Mouse (Mus musculus): Measurements from ENCODE around the gene Psmd9. TPM values are rescaled to one million over a fixed set of nuclear protein-coding genes. Genes with fewer than 3 reads are reported as not detected.

The Psmd9 gene
- polyA plus RNA-seq, 1 experiment: 27.1 TPM

- Histone ChIP-seq H3K4me1 (ENCODE audit: control insufficient read depth, insufficient read depth, low read length) (peaks cover 1% of the 10 kb centered on the region; the same call in 1 of the 2 replicates), H3K4me3 (ENCODE audit: insufficient read depth, low read length) (no peak overlapping the region), H3K27ac (ENCODE audit: insufficient read depth, low read length) (no peak overlapping the region)
- TF ChIP-seq POLR2A (IDR thresholded peaks at IDR 0.05; ENCODE audit: extremely low read depth, insufficient read depth, low read length): no peak
- no peak for TF ChIP-seq CTCF (IDR thresholded peaks at IDR 0.05; ENCODE audit: extremely low read depth, insufficient read depth, low read length)
These were observed 108.5 kb downstream of the Psmd9 start for GRCm38 (mm10) chr5:123277704-123278103.

- Histone ChIP-seq H3K27ac (ENCODE audit: insufficient read depth, low read length) (no peak overlapping the region), H3K4me1 (ENCODE audit: control insufficient read depth, insufficient read depth, low read length) (peaks cover 1% of the 10 kb centered on the region; the same call in 1 of the 2 replicates), H3K4me3 (ENCODE audit: insufficient read depth, low read length) (no peak overlapping the region)
- TF ChIP-seq POLR2A (IDR thresholded peaks at IDR 0.05; ENCODE audit: extremely low read depth, insufficient read depth, low read length) (no peak), CTCF (IDR thresholded peaks at IDR 0.05; ENCODE audit: extremely low read depth, insufficient read depth, low read length) (no peak)
These were observed 110.0 kb downstream of the Psmd9 start for GRCm38 (mm10) chr5:123279248-123279647.

GRCm38 (mm10) chr5:123281336-123282136 is 112.3 kb downstream of the Psmd9 start:
- no peak overlapping the region for H3K27ac ChIP-seq (ENCODE audit: insufficient read depth, low read length)
- H3K4me1 ChIP-seq (ENCODE audit: control insufficient read depth, insufficient read depth, low read length): peaks cover 1% of the 10 kb centered on the region; the same call in 1 of the 2 replicates
- H3K4me3 ChIP-seq (ENCODE audit: insufficient read depth, low read length): no peak overlapping the region
- no peak for TF ChIP-seq CTCF (IDR thresholded peaks at IDR 0.05; ENCODE audit: extremely low read depth, insufficient read depth, low read length)
- TF ChIP-seq POLR2A (IDR thresholded peaks at IDR 0.05; ENCODE audit: extremely low read depth, insufficient read depth, low read length): no peak

GRCm38 (mm10) chr5:123285174-123285573 is 116.0 kb downstream of the Psmd9 start:
- TF ChIP-seq CTCF (IDR thresholded peaks at IDR 0.05; ENCODE audit: extremely low read depth, insufficient read depth, low read length) (peak; percentile 71), POLR2A (IDR thresholded peaks at IDR 0.05; ENCODE audit: extremely low read depth, insufficient read depth, low read length) (no peak)
- Histone ChIP-seq H3K27ac (ENCODE audit: insufficient read depth, low read length) (no peak overlapping the region), H3K4me3 (ENCODE audit: insufficient read depth, low read length) (no peak overlapping the region), H3K4me1 (ENCODE audit: control insufficient read depth, insufficient read depth, low read length) (no peaks in the 10 kb centered on the region)

- Histone ChIP-seq H3K4me1 (ENCODE audit: control insufficient read depth, insufficient read depth, low read length) (no peaks in the 10 kb centered on the region), H3K27ac (ENCODE audit: insufficient read depth, low read length) (no peak overlapping the region), H3K4me3 (ENCODE audit: insufficient read depth, low read length) (no peak overlapping the region)
- TF ChIP-seq POLR2A (IDR thresholded peaks at IDR 0.05; ENCODE audit: extremely low read depth, insufficient read depth, low read length): no peak
- 0 out of 2 replicates have a peak, but pooled peaks have one; percentile 11 for TF ChIP-seq CTCF (IDR thresholded peaks at IDR 0.05; ENCODE audit: extremely low read depth, insufficient read depth, low read length)
These were observed 118.9 kb downstream of the Psmd9 start for GRCm38 (mm10) chr5:123288079-123288478.

- Histone ChIP-seq H3K4me3 (ENCODE audit: insufficient read depth, low read length) (no peak overlapping the region), H3K4me1 (ENCODE audit: control insufficient read depth, insufficient read depth, low read length) (no peaks in the 10 kb centered on the region), H3K27ac (ENCODE audit: insufficient read depth, low read length) (no peak overlapping the region)
- TF ChIP-seq CTCF (IDR thresholded peaks at IDR 0.05; ENCODE audit: extremely low read depth, insufficient read depth, low read length): no peak
- no peak for TF ChIP-seq POLR2A (IDR thresholded peaks at IDR 0.05; ENCODE audit: extremely low read depth, insufficient read depth, low read length)
These were observed 125.4 kb downstream of the Psmd9 start for GRCm38 (mm10) chr5:123294653-123295052.

- no peaks in the 10 kb centered on the region for H3K4me1 ChIP-seq (ENCODE audit: control insufficient read depth, insufficient read depth, low read length)
- no peak overlapping the region for H3K27ac ChIP-seq (ENCODE audit: insufficient read depth, low read length)
- TF ChIP-seq CTCF (IDR thresholded peaks at IDR 0.05; ENCODE audit: extremely low read depth, insufficient read depth, low read length): peak; percentile 33
- TF ChIP-seq POLR2A (IDR thresholded peaks at IDR 0.05; ENCODE audit: extremely low read depth, insufficient read depth, low read length): no peak
- H3K4me3 ChIP-seq (ENCODE audit: insufficient read depth, low read length): no peak overlapping the region
These were observed 127.1 kb downstream of the Psmd9 start for GRCm38 (mm10) chr5:123296224-123296806.

GRCm38 (mm10) chr5:123296972-123297754 is 128.0 kb downstream of the Psmd9 start:
- Histone ChIP-seq H3K4me1 (ENCODE audit: control insufficient read depth, insufficient read depth, low read length) (no peaks in the 10 kb centered on the region), H3K4me3 (ENCODE audit: insufficient read depth, low read length) (no peak overlapping the region), H3K27ac (ENCODE audit: insufficient read depth, low read length) (no peak overlapping the region)
- TF ChIP-seq POLR2A (IDR thresholded peaks at IDR 0.05; ENCODE audit: extremely low read depth, insufficient read depth, low read length): no peak

- TF ChIP-seq CTCF (IDR thresholded peaks at IDR 0.05; ENCODE audit: extremely low read depth, insufficient read depth, low read length) (no peak), POLR2A (IDR thresholded peaks at IDR 0.05; ENCODE audit: extremely low read depth, insufficient read depth, low read length) (no peak)
- Histone ChIP-seq H3K4me1 (ENCODE audit: control insufficient read depth, insufficient read depth, low read length) (no peaks in the 10 kb centered on the region), H3K27ac (ENCODE audit: insufficient read depth, low read length) (no peak overlapping the region), H3K4me3 (ENCODE audit: insufficient read depth, low read length) (no peak overlapping the region)
These were observed 128.6 kb downstream of the Psmd9 start for GRCm38 (mm10) chr5:123297830-123298229.

All from cortical plate, adult 2 months (tissue).